Mouse (Mus musculus) small intestine, adult 10 weeks (tissue): ENCODE data around the gene Fpr-rs6. TPM values are rescaled to one million over a fixed set of nuclear protein-coding genes. Genes with fewer than 3 reads are reported as not detected.

Experiments
- polyA plus RNA-seq: library from polyadenylated mRNA; stranded (reverse); fragments of 350-450 nt; fragmentation: Illumina TruSeq; extraction: RNeasy Lipid Tissue Mini Kit (QIAGEN cat#74804); gene quantifications from one replicate; pipeline ENCODE4 v1.2.3, GENCODE M21; 2014; ENCODE audit warnings: low replicate concordance

Gene Fpr-rs6
- polyA plus RNA-seq, result not detected

GRCm38 (mm10) chr17:20182997-20183396 is at the start of gene Fpr-rs6:
Gene Fpr-rs6, minus strand, starts transcription at chr17:20183097.

Other genes with a start within 250 kb of the Fpr-rs6 start
- not detected for gene Vmn2r104, start 134.8 kb downstream of the Fpr-rs6 start, polyA plus RNA-seq
- not detected for gene Fpr-rs7, start 68.9 kb downstream of the Fpr-rs6 start, polyA plus RNA-seq
- gene Vmn2r105, start 52.0 kb upstream of the Fpr-rs6 start, polyA plus RNA-seq, result not detected
- not detected for gene Vmn2r106, start 102.5 kb upstream of the Fpr-rs6 start, polyA plus RNA-seq
- gene Vmn2r107, start 162.1 kb upstream of the Fpr-rs6 start, polyA plus RNA-seq, result not detected
- not detected for gene Vmn1r224, start 231.0 kb upstream of the Fpr-rs6 start, polyA plus RNA-seq